Mouse (Mus musculus): ENCODE measurements around the gene Phip. TPM values are rescaled to one million over a fixed set of nuclear protein-coding genes. Genes with fewer than 3 reads are reported as not detected.

The Phip gene
- polyA plus RNA-seq, 1 experiment from 2014 or later: 81.3 TPM

DNA sequence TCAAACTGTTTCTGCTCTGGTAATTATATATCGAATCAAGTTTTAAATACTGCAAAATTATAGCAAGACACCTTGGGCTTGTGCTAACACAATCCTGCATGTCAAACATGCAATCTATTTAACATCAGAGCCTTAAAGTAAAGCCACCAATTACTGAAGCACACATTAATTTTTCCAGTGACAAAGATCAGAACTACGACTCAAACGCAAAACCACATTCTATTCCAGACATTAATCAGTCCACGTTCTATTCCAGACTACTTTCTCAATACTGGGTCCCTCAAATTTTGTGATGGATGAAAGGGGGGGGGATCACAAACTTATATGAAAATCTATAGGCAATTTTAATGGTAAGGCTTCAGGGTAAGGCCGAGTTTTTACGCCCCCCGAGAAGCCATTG lies 68.1 kb downstream of the Phip start:
- ATAC-seq (ENCODE audit: low FRiP score) (no peak), DNase-seq (ENCODE audit: low spot score) (no peak)
- Histone ChIP-seq H3K4me3 (replicated peaks; ENCODE audit: low read length) (no peak overlapping the region), H3K27me3 (ENCODE audit: control insufficient read depth, insufficient read depth, low read length) (no peaks in the 10 kb centered on the region), H3K9ac (no peak overlapping the region), H3K9me3 (ENCODE audit: control insufficient read depth, low read length) (no peaks in the 10 kb centered on the region), H3K27ac (no peak overlapping the region), H3K4me2 (replicated peaks) (no peak overlapping the region), H3K4me1 (replicated peaks; ENCODE audit: control insufficient read depth, insufficient read depth, low read length) (no peaks in the 10 kb centered on the region), H3K36me3 (replicated peaks; ENCODE audit: control insufficient read depth, insufficient read depth) (peaks cover 74% of the 10 kb centered on the region)
- 97% methylated on average over 7 of the region's 7 CpGs for WGBS

DNA sequence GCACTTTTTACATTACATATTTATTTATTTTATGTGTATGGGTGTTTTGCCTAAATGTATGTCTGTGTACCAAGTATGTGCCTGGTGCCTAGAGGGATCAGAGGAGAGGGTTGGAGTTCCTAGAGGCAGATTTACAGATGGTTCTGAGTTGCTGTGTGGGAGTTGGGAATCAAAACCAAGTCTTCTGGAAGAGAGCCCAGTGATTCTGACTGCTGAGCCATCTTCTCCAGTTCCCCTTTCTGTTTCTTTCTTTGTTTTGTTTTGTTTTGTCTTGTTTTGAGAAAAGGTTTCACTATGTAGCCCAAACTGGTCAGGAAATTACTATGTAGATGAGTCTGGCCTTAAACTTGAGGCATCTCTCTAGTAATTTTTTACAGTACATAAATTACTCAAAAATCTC lies 86.7 kb downstream of the Phip start:
- Histone ChIP-seq H3K27me3 (ENCODE audit: control insufficient read depth, insufficient read depth, low read length) (no peaks in the 10 kb centered on the region), H3K9me3 (ENCODE audit: control insufficient read depth, low read length) (no peaks in the 10 kb centered on the region), H3K27ac (no peak overlapping the region), H3K9ac (no peak overlapping the region), H3K4me1 (replicated peaks; ENCODE audit: control insufficient read depth, insufficient read depth, low read length) (no peaks in the 10 kb centered on the region), H3K4me2 (replicated peaks) (no peak overlapping the region), H3K36me3 (replicated peaks; ENCODE audit: control insufficient read depth, insufficient read depth) (peaks cover 67% of the 10 kb centered on the region), H3K4me3 (replicated peaks; ENCODE audit: low read length) (no peak overlapping the region)
- no peak for DNase-seq (ENCODE audit: low spot score)
- ATAC-seq (ENCODE audit: low FRiP score): no peak

DNA sequence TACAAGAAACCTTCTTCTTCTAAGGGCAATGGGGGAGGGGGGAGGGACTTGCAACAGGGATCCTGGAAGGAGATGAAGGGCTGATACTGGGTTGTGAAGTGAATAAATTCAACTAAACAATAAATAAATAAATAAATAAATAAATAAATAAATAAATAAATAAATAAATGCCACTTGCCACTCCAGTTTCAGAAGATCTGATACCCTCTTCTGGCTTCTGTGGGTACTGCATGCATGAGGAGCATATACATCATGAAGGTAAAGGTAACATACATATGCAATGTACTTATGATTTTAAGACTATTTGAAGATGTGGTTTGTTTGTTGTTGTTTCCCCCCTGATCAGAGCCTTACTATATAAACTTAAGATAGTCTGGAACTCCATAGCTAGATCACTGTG lies 91.1 kb downstream of the Phip start:
- DNase-seq (ENCODE audit: low spot score) (no peak), ATAC-seq (ENCODE audit: low FRiP score) (no peak)
- Histone ChIP-seq H3K27ac (no peak overlapping the region), H3K27me3 (ENCODE audit: control insufficient read depth, insufficient read depth, low read length) (no peaks in the 10 kb centered on the region), H3K4me2 (replicated peaks) (no peak overlapping the region), H3K4me1 (replicated peaks; ENCODE audit: control insufficient read depth, insufficient read depth, low read length) (no peaks in the 10 kb centered on the region), H3K4me3 (replicated peaks; ENCODE audit: low read length) (no peak overlapping the region), H3K9ac (no peak overlapping the region), H3K36me3 (replicated peaks; ENCODE audit: control insufficient read depth, insufficient read depth) (peaks cover 74% of the 10 kb centered on the region), H3K9me3 (ENCODE audit: control insufficient read depth, low read length) (no peaks in the 10 kb centered on the region)

DNA sequence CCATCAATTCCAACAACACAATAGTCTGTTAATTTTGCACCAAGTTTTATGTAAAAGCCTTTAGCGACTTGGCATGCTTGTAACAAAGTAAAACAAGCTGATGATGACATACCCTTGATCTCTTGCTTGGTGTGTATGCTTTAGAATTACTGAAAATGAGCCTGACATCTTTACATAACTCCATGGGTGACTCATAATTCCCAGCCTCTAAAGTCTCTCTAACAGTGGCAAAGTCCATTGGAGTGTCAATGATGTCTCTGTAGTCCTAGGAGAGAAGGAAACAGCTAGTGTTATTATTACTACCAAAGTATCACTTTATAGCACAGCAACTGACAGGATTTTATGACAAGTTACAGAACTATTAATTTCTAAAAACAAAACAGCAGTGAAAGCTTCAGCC lies 98.2 kb downstream of the Phip start:
- H3K9me3 ChIP-seq (ENCODE audit: control insufficient read depth, low read length): no peaks in the 10 kb centered on the region
- peaks cover 80% of the 10 kb centered on the region for H3K36me3 ChIP-seq (replicated peaks; ENCODE audit: control insufficient read depth, insufficient read depth)
- H3K4me1 ChIP-seq (replicated peaks; ENCODE audit: control insufficient read depth, insufficient read depth, low read length): no peaks in the 10 kb centered on the region
- no peak overlapping the region for H3K4me2 ChIP-seq (replicated peaks)
- H3K4me3 ChIP-seq (replicated peaks; ENCODE audit: low read length): no peak overlapping the region
- 92% methylated on average over 1 of the region's 1 CpGs for WGBS
- no peaks in the 10 kb centered on the region for H3K27me3 ChIP-seq (ENCODE audit: control insufficient read depth, insufficient read depth, low read length)
- DNase-seq (ENCODE audit: low spot score): no peak
- no peak for ATAC-seq (ENCODE audit: low FRiP score)
- no peak overlapping the region for H3K27ac ChIP-seq
- H3K9ac ChIP-seq: no peak overlapping the region

DNA sequence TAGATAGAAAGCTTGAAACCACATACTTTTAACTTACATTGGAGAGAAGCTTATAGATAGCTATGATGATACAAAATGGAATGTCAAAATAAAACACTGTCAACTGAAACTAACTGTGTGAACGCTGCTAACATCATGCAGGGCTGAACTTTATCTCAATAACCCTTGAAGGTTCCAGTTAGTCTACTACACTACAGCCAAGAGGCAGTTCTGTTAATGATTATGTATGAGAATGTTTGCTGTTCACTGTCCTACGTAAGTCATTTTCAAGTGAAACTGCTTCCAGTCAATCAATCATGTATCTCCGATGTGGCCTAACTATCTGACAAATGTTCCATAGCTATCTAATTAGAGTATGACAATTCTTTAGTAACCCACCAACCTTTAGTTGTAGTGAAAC lies 107.6 kb downstream of the Phip start:
- DNase-seq (ENCODE audit: low spot score): no peak
- H3K4me2 ChIP-seq (replicated peaks): no peak overlapping the region
- H3K27ac ChIP-seq: no peak overlapping the region
- H3K36me3 ChIP-seq (replicated peaks; ENCODE audit: control insufficient read depth, insufficient read depth): peaks cover 38% of the 10 kb centered on the region
- H3K4me1 ChIP-seq (replicated peaks; ENCODE audit: control insufficient read depth, insufficient read depth, low read length): 0 out of 2 replicates have a peak, but pooled peaks cover 2% of the 10 kb centered on the region
- no peaks in the 10 kb centered on the region for H3K27me3 ChIP-seq (ENCODE audit: control insufficient read depth, insufficient read depth, low read length)
- H3K4me3 ChIP-seq (replicated peaks; ENCODE audit: low read length): no peak overlapping the region
- H3K9me3 ChIP-seq (ENCODE audit: control insufficient read depth, low read length): no peaks in the 10 kb centered on the region
- 78% methylated on average over 3 of the region's 3 CpGs for WGBS
- H3K9ac ChIP-seq: no peak overlapping the region
- no peak for ATAC-seq (ENCODE audit: low FRiP score)

GRCm38 (mm10) chr9:82866121-82866520 lies 109.2 kb downstream of the Phip start:
- ATAC-seq (ENCODE audit: low FRiP score): no peak
- DNase-seq (ENCODE audit: low spot score): no peak
- no peak overlapping the region for H3K9ac ChIP-seq
- H3K4me1 ChIP-seq (replicated peaks; ENCODE audit: control insufficient read depth, insufficient read depth, low read length): 0 out of 2 replicates have a peak, but pooled peaks cover 2% of the 10 kb centered on the region
- H3K27me3 ChIP-seq (ENCODE audit: control insufficient read depth, insufficient read depth, low read length): no peaks in the 10 kb centered on the region
- no peak overlapping the region for H3K4me2 ChIP-seq (replicated peaks)
- H3K27ac ChIP-seq: no peak overlapping the region
- H3K36me3 ChIP-seq (replicated peaks; ENCODE audit: control insufficient read depth, insufficient read depth): peaks cover 29% of the 10 kb centered on the region
- no peaks in the 10 kb centered on the region for H3K9me3 ChIP-seq (ENCODE audit: control insufficient read depth, low read length)
- WGBS: 85% methylated on average over 1 of the region's 1 CpGs
- H3K4me3 ChIP-seq (replicated peaks; ENCODE audit: low read length): no peak overlapping the region

DNA sequence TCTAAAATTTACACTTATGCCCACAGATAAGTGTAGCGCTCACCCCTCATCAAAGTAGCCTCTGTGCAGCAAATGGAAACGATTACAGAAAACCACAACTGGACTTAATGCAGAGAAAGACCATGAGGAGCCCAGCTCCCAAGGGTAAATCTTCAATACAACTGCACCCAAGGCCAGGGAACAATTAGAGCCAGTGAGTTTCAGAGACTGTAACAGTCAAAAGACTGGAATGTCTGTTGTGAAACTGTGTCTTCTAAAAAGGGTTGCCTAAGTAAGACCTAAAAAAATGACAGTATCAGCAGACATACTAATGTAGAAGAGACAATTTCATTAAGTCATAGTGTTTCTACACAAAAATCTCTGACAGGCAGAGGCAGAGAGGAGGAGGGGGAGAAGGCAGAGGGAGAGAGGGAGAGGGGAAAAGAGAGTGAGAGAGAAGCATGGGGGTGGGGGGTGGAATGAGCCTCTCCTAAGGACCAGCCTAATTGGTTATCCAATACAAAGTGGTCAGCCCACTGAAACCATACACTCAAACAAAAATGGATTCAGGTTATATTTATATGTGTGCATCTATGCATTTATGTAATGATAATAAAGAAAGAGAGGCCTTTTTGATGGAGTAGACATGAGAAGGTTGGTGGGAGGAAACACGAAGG lies 113.4 kb downstream of the Phip start:
- no peak overlapping the region for H3K4me3 ChIP-seq (replicated peaks; ENCODE audit: low read length)
- no peaks in the 10 kb centered on the region for H3K27me3 ChIP-seq (ENCODE audit: control insufficient read depth, insufficient read depth, low read length)
- DNase-seq (ENCODE audit: low spot score) (no peak), ATAC-seq (ENCODE audit: low FRiP score) (no peak)
- no peak overlapping the region for H3K4me2 ChIP-seq (replicated peaks)
- no peak overlapping the region for H3K9ac ChIP-seq
- peaks cover 11% of the 10 kb centered on the region for H3K36me3 ChIP-seq (replicated peaks; ENCODE audit: control insufficient read depth, insufficient read depth)
- H3K9me3 ChIP-seq (ENCODE audit: control insufficient read depth, low read length): no peaks in the 10 kb centered on the region
- no peak overlapping the region for H3K27ac ChIP-seq
- WGBS: 92% methylated on average over 3 of the region's 3 CpGs
- H3K4me1 ChIP-seq (replicated peaks; ENCODE audit: control insufficient read depth, insufficient read depth, low read length): 0 out of 2 replicates have a peak, but pooled peaks cover 2% of the 10 kb centered on the region

- H3K4me3 ChIP-seq (replicated peaks; ENCODE audit: low read length): no peak overlapping the region
- ATAC-seq (ENCODE audit: low FRiP score): no peak
- 0 out of 2 replicates have a peak, but pooled peaks cover 2% of the 10 kb centered on the region for H3K4me1 ChIP-seq (replicated peaks; ENCODE audit: control insufficient read depth, insufficient read depth, low read length)
- H3K27ac ChIP-seq: no peak overlapping the region
- peaks cover 8% of the 10 kb centered on the region for H3K36me3 ChIP-seq (replicated peaks; ENCODE audit: control insufficient read depth, insufficient read depth)
- H3K4me2 ChIP-seq (replicated peaks): no peak overlapping the region
- H3K9me3 ChIP-seq (ENCODE audit: control insufficient read depth, low read length): no peaks in the 10 kb centered on the region
- DNase-seq (ENCODE audit: low spot score): no peak
- no peak overlapping the region for H3K9ac ChIP-seq
- no peaks in the 10 kb centered on the region for H3K27me3 ChIP-seq (ENCODE audit: control insufficient read depth, insufficient read depth, low read length)
- WGBS: 89% methylated on average over 4 of the region's 4 CpGs
Observed at GRCm38 (mm10) chr9:82861316-82861715, 114.0 kb downstream of the Phip start.

DNA sequence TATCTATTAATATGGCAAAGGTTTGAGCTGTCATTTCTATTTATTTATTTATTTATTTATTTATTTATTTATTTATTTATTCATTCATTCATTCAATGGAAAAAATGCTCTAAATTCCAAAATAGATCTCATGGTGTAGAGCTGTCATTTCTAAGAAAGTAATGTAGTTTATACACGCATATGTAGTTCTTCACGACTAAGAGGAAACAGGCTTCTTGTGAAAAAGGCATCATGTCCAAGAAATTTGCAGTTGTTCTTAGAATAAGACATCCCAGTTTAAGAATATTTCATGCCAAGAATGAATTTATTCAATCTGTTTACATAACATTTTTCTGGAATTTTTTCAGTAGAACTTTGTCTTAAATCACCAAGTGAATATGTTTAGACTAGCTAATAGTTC lies 114.5 kb downstream of the Phip start:
- no peaks in the 10 kb centered on the region for H3K27me3 ChIP-seq (ENCODE audit: control insufficient read depth, insufficient read depth, low read length)
- H3K4me2 ChIP-seq (replicated peaks): no peak overlapping the region
- DNase-seq (ENCODE audit: low spot score) (no peak), ATAC-seq (ENCODE audit: low FRiP score) (no peak)
- H3K9me3 ChIP-seq (ENCODE audit: control insufficient read depth, low read length): no peaks in the 10 kb centered on the region
- 0 out of 2 replicates have a peak, but pooled peaks cover 2% of the 10 kb centered on the region for H3K4me1 ChIP-seq (replicated peaks; ENCODE audit: control insufficient read depth, insufficient read depth, low read length)
- H3K4me3 ChIP-seq (replicated peaks; ENCODE audit: low read length): no peak overlapping the region
- no peak overlapping the region for H3K27ac ChIP-seq
- no peak overlapping the region for H3K9ac ChIP-seq
- over 99% methylated on average over 2 of the region's 2 CpGs for WGBS
- peaks cover 6% of the 10 kb centered on the region; the same call in 1 of the 2 replicates for H3K36me3 ChIP-seq (replicated peaks; ENCODE audit: control insufficient read depth, insufficient read depth)

DNA sequence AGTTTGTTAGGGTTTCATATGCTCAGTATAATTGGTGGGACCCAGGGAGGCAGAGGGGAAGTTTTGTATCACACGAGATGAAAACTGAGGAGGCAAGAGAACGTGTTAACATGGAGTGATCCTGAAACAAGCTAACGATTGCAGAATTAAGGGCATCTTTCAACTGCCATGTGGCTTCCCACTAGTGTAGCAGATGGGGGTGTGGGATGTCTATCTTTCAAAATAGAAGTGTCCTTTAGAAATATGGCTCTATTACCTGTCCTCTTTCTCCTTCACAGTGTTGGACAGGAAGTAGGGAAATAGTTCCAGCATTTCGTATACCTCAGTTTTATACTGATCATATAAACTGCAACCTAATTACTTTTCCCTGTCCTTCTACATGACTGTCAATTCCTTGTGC lies 119.1 kb downstream of the Phip start:
- H3K4me2 ChIP-seq (replicated peaks): no peak overlapping the region
- no peak overlapping the region for H3K27ac ChIP-seq
- H3K4me1 ChIP-seq (replicated peaks; ENCODE audit: control insufficient read depth, insufficient read depth, low read length): no peaks in the 10 kb centered on the region
- DNase-seq (ENCODE audit: low spot score) (no peak), ATAC-seq (ENCODE audit: low FRiP score) (no peak)
- 83% methylated on average over 4 of the region's 4 CpGs for WGBS
- no peaks in the 10 kb centered on the region for H3K27me3 ChIP-seq (ENCODE audit: control insufficient read depth, insufficient read depth, low read length)
- H3K36me3 ChIP-seq (replicated peaks; ENCODE audit: control insufficient read depth, insufficient read depth): no peaks in the 10 kb centered on the region
- no peaks in the 10 kb centered on the region for H3K9me3 ChIP-seq (ENCODE audit: control insufficient read depth, low read length)
- H3K4me3 ChIP-seq (replicated peaks; ENCODE audit: low read length): no peak overlapping the region
- H3K9ac ChIP-seq: no peak overlapping the region

All from hindbrain, embryonic 14.5 days (tissue).